Mouse (Mus musculus): ENCODE data around the gene Pak2. TPM values are rescaled to one million over a fixed set of nuclear protein-coding genes. Genes with fewer than 3 reads are reported as not detected.
A peak's percentile ranks its signal among the peaks of the same experiment; 100 is the strongest.
"Not testable (repeated sequence)": the region's sequence is repeated elsewhere in the genome, so short reads cannot be mapped to it uniquely, and the experiment has no call there.

The Pak2 gene
- polyA plus RNA-seq, 1 experiment from 2014 or later, result 32.9 TPM

DNA sequence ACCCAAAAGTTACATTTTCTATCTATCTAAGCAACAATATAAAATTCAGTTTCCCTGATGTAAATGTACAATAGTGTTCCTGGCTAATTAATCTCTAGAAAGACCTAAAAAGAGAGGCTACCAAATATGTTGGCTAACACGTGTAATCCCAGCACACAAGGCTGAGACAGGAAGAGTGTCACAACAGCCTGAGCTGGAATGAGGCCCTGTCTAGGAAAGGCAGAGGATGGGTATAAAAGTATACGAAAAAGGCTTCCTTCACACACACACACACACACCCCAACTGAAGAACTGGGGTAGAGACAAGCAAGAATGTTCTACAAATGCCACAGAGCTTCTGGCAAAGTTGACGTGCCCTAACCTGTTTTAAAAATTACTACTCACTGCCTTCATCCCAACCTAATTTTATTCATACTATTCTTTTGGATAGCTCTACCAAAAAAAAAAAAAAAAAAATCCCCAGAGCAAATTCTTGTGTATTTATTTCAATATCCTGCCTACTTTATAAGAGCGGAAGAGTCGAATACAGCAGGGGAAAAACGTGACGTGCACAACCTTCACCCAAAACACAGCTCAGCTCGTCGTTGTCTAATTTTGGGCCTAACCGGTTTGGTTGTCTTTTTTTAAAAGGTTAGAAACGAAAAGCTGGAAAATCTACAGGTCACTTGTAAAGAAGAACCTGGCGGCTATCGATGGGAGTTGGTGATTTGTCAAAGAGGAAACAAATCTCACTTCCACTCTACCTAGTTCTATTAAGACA, 1.3 kb downstream of the Pak2 start:
- Histone ChIP-seq H3K27ac (ENCODE audit: low read depth, low read length) (peak overlapping the region; percentile 92), H3K9me3 (ENCODE audit: control insufficient read depth, low read length) (no peaks in the 10 kb centered on the region), H3K4me1 (replicated peaks; ENCODE audit: control insufficient read depth, insufficient read depth, low read length) (peaks cover 12% of the 10 kb centered on the region; the same call in 1 of the 2 replicates), H3K36me3 (ENCODE audit: control insufficient read depth, insufficient read depth, low read length) (no peaks in the 10 kb centered on the region), H3K4me3 (ENCODE audit: low read depth, low read length) (peak overlapping the region; percentile 83), H3K4me2 (peak overlapping the region; percentile 77), H3K27me3 (replicated peaks; ENCODE audit: control insufficient read depth, insufficient read depth, low read length) (no peaks in the 10 kb centered on the region), H3K9ac (ENCODE audit: low read depth, low read length) (peak overlapping the region; percentile 90)
- 9% methylated on average over 13 of the region's 13 CpGs for WGBS
- no peak for DNase-seq (ENCODE audit: low spot score)
- ATAC-seq (replicated peaks; ENCODE audit: low FRiP score), result no peak

DNA sequence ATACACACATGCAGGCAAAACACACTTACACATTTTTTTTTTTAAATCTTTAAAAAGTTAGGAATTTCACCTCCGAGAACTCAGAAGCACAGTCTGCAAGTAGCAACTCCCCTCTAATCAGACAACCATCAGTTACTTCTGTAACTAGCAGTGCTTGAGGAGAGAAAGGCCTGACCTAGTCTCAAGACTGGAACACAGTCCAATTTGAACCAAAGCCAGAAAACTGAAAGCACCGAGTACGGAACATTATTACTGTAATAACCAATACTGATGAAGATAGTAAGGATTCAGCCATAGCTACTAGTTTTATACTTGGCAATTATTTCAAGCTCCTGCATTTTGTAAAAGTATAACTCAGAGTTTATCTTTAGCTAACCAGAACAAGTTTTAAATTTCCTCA, 2.7 kb downstream of the Pak2 start:
- DNase-seq (ENCODE audit: low spot score), result no peak
- no peaks in the 10 kb centered on the region for H3K27me3 ChIP-seq (replicated peaks; ENCODE audit: control insufficient read depth, insufficient read depth, low read length)
- H3K4me2 ChIP-seq, result no peak overlapping the region
- no peaks in the 10 kb centered on the region for H3K9me3 ChIP-seq (ENCODE audit: control insufficient read depth, low read length)
- 78% methylated on average over 3 of the region's 3 CpGs for WGBS
- no peak overlapping the region for H3K4me3 ChIP-seq (ENCODE audit: low read depth, low read length)
- no peak overlapping the region for H3K27ac ChIP-seq (ENCODE audit: low read depth, low read length)
- peaks cover 16% of the 10 kb centered on the region; the same call in 1 of the 2 replicates for H3K4me1 ChIP-seq (replicated peaks; ENCODE audit: control insufficient read depth, insufficient read depth, low read length)
- H3K36me3 ChIP-seq (ENCODE audit: control insufficient read depth, insufficient read depth, low read length), result no peaks in the 10 kb centered on the region
- H3K9ac ChIP-seq (ENCODE audit: low read depth, low read length), result no peak overlapping the region
- ATAC-seq (replicated peaks; ENCODE audit: low FRiP score), result no peak

DNA sequence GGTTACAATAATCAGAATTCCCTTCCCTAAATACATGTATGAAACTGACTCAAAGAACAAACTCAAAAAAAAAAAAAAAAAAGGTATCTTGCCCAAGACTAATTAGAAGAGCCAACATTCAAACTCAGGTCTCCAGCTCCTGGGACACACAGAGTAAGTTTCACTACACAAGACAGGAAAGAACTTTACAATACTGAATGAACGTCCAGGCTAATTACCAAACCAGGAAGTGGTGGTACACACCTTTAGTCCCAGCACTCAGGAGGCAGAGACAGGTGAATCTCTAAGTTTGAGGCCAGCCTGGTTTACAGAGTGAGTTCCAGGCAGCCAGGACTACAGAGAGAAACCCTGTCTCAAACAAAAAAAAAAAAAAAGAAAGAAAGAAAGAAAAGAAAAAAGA, 3.4 kb downstream of the Pak2 start:
- DNase-seq (ENCODE audit: low spot score), result no peak
- WGBS, result 52% methylated on average over 1 of the region's 1 CpGs

DNA sequence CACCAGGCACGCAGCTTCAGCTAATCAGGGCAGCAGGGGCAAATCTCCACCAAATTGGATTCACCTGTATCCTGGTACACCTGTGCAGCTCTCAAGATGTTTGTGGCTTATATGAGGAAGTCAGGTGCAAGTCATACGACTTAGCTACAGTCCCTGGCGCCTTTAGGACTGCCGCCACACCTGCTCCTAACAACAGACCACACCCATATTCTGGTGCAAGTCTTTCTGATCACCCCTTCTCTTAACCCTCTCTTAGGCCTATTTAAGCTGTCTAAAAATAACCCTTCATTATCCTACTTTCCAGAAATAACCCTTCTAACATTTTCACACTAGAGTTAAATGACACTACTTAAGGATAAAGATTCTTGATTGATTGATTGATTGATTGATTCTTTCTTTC, 9.1 kb downstream of the Pak2 start:
- not testable (repeated sequence) for ATAC-seq (replicated peaks; ENCODE audit: low FRiP score)
- 66% methylated on average over 4 of the region's 4 CpGs for WGBS

More for the DNA sequence above, 3.4 kb downstream of the Pak2 start:
- H3K4me3 ChIP-seq (ENCODE audit: low read depth, low read length), result no peak overlapping the region
- no peaks in the 10 kb centered on the region for H3K36me3 ChIP-seq (ENCODE audit: control insufficient read depth, insufficient read depth, low read length)
- H3K4me2 ChIP-seq, result no peak overlapping the region
- no peak for ATAC-seq (replicated peaks; ENCODE audit: low FRiP score)
- no peaks in the 10 kb centered on the region for H3K9me3 ChIP-seq (ENCODE audit: control insufficient read depth, low read length)
- H3K27ac ChIP-seq (ENCODE audit: low read depth, low read length), result no peak overlapping the region
- no peak overlapping the region for H3K9ac ChIP-seq (ENCODE audit: low read depth, low read length)
- H3K27me3 ChIP-seq (replicated peaks; ENCODE audit: control insufficient read depth, insufficient read depth, low read length), result no peaks in the 10 kb centered on the region
- H3K4me1 ChIP-seq (replicated peaks; ENCODE audit: control insufficient read depth, insufficient read depth, low read length), result peaks cover 16% of the 10 kb centered on the region; the same call in 1 of the 2 replicates

GRCm38 (mm10) chr16:32068389-32069300, 10.5 kb downstream of the Pak2 start:
- no peaks in the 10 kb centered on the region for H3K27me3 ChIP-seq (replicated peaks; ENCODE audit: control insufficient read depth, insufficient read depth, low read length)
- no peak overlapping the region for H3K27ac ChIP-seq (ENCODE audit: low read depth, low read length)
- H3K4me3 ChIP-seq (ENCODE audit: low read depth, low read length), result no peak overlapping the region
- ATAC-seq (replicated peaks; ENCODE audit: low FRiP score), result no peak
- H3K4me2 ChIP-seq, result no peak overlapping the region
- no peak overlapping the region for H3K9ac ChIP-seq (ENCODE audit: low read depth, low read length)
- H3K4me1 ChIP-seq (replicated peaks; ENCODE audit: control insufficient read depth, insufficient read depth, low read length), result peaks cover 13% of the 10 kb centered on the region
- no peaks in the 10 kb centered on the region for H3K36me3 ChIP-seq (ENCODE audit: control insufficient read depth, insufficient read depth, low read length)
- 77% methylated on average over 12 of the region's 12 CpGs for WGBS
- no peaks in the 10 kb centered on the region for H3K9me3 ChIP-seq (ENCODE audit: control insufficient read depth, low read length)
- no peak for DNase-seq (ENCODE audit: low spot score)

More for the DNA sequence above, 9.1 kb downstream of the Pak2 start:
- H3K27ac ChIP-seq (ENCODE audit: low read depth, low read length); H3K9me3 ChIP-seq (ENCODE audit: control insufficient read depth, low read length); H3K4me3 ChIP-seq (ENCODE audit: low read depth, low read length); H3K36me3 ChIP-seq (ENCODE audit: control insufficient read depth, insufficient read depth, low read length); H3K4me2 ChIP-seq; DNase-seq (ENCODE audit: low spot score); H3K27me3 ChIP-seq (replicated peaks; ENCODE audit: control insufficient read depth, insufficient read depth, low read length); H3K9ac ChIP-seq (ENCODE audit: low read depth, low read length); H3K4me1 ChIP-seq (replicated peaks; ENCODE audit: control insufficient read depth, insufficient read depth, low read length): not testable (repeated sequence)

DNA sequence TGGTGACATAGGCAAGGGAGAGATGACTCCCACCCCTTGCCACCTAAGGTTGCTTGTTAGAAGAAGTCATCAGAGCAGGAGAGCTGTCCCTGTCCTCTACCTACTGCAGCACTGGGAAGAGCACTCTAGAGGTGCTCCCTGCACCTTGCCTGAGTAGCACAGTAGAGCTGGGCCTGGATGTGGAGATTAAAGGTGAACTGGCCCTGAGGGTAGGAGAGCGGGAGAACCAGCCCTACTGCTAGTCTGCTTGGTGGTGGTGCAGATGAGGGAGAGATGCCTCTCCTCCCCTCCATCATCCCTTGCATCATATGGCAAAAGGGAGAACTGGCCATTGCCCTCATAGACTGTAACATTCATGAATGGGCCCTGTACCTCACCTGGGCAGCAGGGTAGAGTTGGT, 12.2 kb downstream of the Pak2 start:
- H3K4me1 ChIP-seq (replicated peaks; ENCODE audit: control insufficient read depth, insufficient read depth, low read length), result peaks cover 20% of the 10 kb centered on the region
- no peak for DNase-seq (ENCODE audit: low spot score)
- no peak for ATAC-seq (replicated peaks; ENCODE audit: low FRiP score)

GRCm38 (mm10) chr16:32063900-32064299, 15.2 kb downstream of the Pak2 start:
- no peak for ATAC-seq (replicated peaks; ENCODE audit: low FRiP score)
- H3K4me3 ChIP-seq (ENCODE audit: low read depth, low read length), result no peak overlapping the region

More for the DNA sequence above, 12.2 kb downstream of the Pak2 start:
- no peak overlapping the region for H3K9ac ChIP-seq (ENCODE audit: low read depth, low read length)
- no peak overlapping the region for H3K4me2 ChIP-seq
- H3K9me3 ChIP-seq (ENCODE audit: control insufficient read depth, low read length), result no peaks in the 10 kb centered on the region
- H3K27me3 ChIP-seq (replicated peaks; ENCODE audit: control insufficient read depth, insufficient read depth, low read length), result no peaks in the 10 kb centered on the region
- 91% methylated on average over 1 of the region's 1 CpGs for WGBS
- H3K4me3 ChIP-seq (ENCODE audit: low read depth, low read length), result no peak overlapping the region
- no peak overlapping the region for H3K27ac ChIP-seq (ENCODE audit: low read depth, low read length)
- no peaks in the 10 kb centered on the region for H3K36me3 ChIP-seq (ENCODE audit: control insufficient read depth, insufficient read depth, low read length)

GRCm38 (mm10) chr16:32062226-32062625, 16.9 kb downstream of the Pak2 start:
- no peak overlapping the region for H3K9ac ChIP-seq (ENCODE audit: low read depth, low read length)
- H3K9me3 ChIP-seq (ENCODE audit: control insufficient read depth, low read length), result no peaks in the 10 kb centered on the region
- DNase-seq (ENCODE audit: low spot score) (no peak), ATAC-seq (replicated peaks; ENCODE audit: low FRiP score) (no peak)
- no peaks in the 10 kb centered on the region for H3K27me3 ChIP-seq (replicated peaks; ENCODE audit: control insufficient read depth, insufficient read depth, low read length)
- WGBS, result 45% methylated on average over 2 of the region's 2 CpGs
- H3K27ac ChIP-seq (ENCODE audit: low read depth, low read length), result no peak overlapping the region
- peak overlapping the region; percentile 36 for H3K4me2 ChIP-seq
- H3K4me1 ChIP-seq (replicated peaks; ENCODE audit: control insufficient read depth, insufficient read depth, low read length), result peaks cover 22% of the 10 kb centered on the region
- no peak overlapping the region for H3K4me3 ChIP-seq (ENCODE audit: low read depth, low read length)
- H3K36me3 ChIP-seq (ENCODE audit: control insufficient read depth, insufficient read depth, low read length), result no peaks in the 10 kb centered on the region

More at GRCm38 (mm10) chr16:32063900-32064299, 15.2 kb downstream of the Pak2 start:
- H3K27ac ChIP-seq (ENCODE audit: low read depth, low read length), result no peak overlapping the region; the same call in 1 of the 2 replicates
- no peak overlapping the region for H3K4me2 ChIP-seq
- no peaks in the 10 kb centered on the region for H3K9me3 ChIP-seq (ENCODE audit: control insufficient read depth, low read length)
- DNase-seq (ENCODE audit: low spot score), result no peak
- H3K4me1 ChIP-seq (replicated peaks; ENCODE audit: control insufficient read depth, insufficient read depth, low read length), result peaks cover 21% of the 10 kb centered on the region
- H3K36me3 ChIP-seq (ENCODE audit: control insufficient read depth, insufficient read depth, low read length), result no peaks in the 10 kb centered on the region
- WGBS, result 69% methylated on average over 7 of the region's 7 CpGs
- H3K27me3 ChIP-seq (replicated peaks; ENCODE audit: control insufficient read depth, insufficient read depth, low read length), result no peaks in the 10 kb centered on the region
- H3K9ac ChIP-seq (ENCODE audit: low read depth, low read length), result no peak overlapping the region
